Mouse (Mus musculus) stomach, embryonic 14.5 days (tissue): ENCODE data around the gene Tbc1d24. TPM values are rescaled to one million over a fixed set of nuclear protein-coding genes. Genes with fewer than 3 reads are reported as not detected.

ENCODE experiments used
- ATAC-seq: fragments of 200-750 bp; cut with Nextera tagmentation; 2 replicates; pipeline ENCODE4 v1.8.0; 2017; ENCODE audit warnings: low read depth, moderate TSS enrichment; ENCODE audit not compliant: insufficient number of reproducible peaks, insufficient read depth, low FRiP score
- H3K27ac ChIP-seq: fragments of 300-500 bp; sonication (generic); 2 replicates; pipeline ENCODE4 v1.5.1; 2014; ENCODE audit warnings: mild to moderate bottlenecking, low read length, moderate library complexity, mixed read lengths
- H3K27me3 ChIP-seq: fragments of 300-500 bp; sonication (generic); 2 replicates; pipeline ENCODE4 v1.6.1; 2014; ENCODE audit warnings: low read length, control low read depth, mixed read lengths; ENCODE audit not compliant: control insufficient read depth, insufficient read depth
- H3K36me3 ChIP-seq: fragments of 300-500 bp; sonication (generic); 2 replicates; pipeline ENCODE4 v1.6.1; 2014; ENCODE audit warnings: mild to moderate bottlenecking, control low read depth, low read length, moderate library complexity, mixed read lengths; ENCODE audit not compliant: control insufficient read depth, insufficient read depth
- H3K4me1 ChIP-seq: fragments of 300-500 bp; sonication (generic); 2 replicates; pipeline ENCODE4 v1.6.1; 2014; ENCODE audit warnings: low read length, control low read depth, mixed read lengths; ENCODE audit not compliant: control insufficient read depth, insufficient read depth
- H3K4me2 ChIP-seq: fragments of 300-500 bp; sonication (generic); replicated peaks from 2 replicates; pipeline ENCODE4 v1.6.1; 2014; ENCODE audit warnings: low read depth, low read length, control low read depth
- H3K4me3 ChIP-seq: fragments of 300-500 bp; sonication (generic); 2 replicates; pipeline ENCODE4 v1.5.1; 2014; ENCODE audit warnings: low read depth, low read length, control low read depth
- H3K9ac ChIP-seq: fragments of 300-500 bp; sonication (generic); replicated peaks from 2 replicates; pipeline ENCODE4 v1.6.1; 2014; ENCODE audit warnings: low read depth, mild to moderate bottlenecking, control low read depth, low read length, moderate library complexity, mixed read lengths
- H3K9me3 ChIP-seq: fragments of 300-500 bp; sonication (generic); 2 replicates; pipeline ENCODE4 v1.6.1; 2016; ENCODE audit warnings: low read depth, low read length, control low read depth; ENCODE audit not compliant: control insufficient read depth
- WGBS: fragments of 180-500 bp; shearing (Covaris S2); extraction: QIAGEN DNeasy Blood & Tissue Kit; methylation state at CpG from one replicate; pipeline ENCODE4 v1.1.7; 2014; 5-methylcytosine and 5-hydroxymethylcytosine counted together
- polyA plus RNA-seq: library from polyadenylated mRNA; unstranded; fragments of >200 nt; fragmentation: Nextera tagmentation; extraction: Ambion mirVana; gene quantifications from 2 replicates; pipeline ENCODE4 v1.2.1, GENCODE M21; 2014

Tbc1d24 gene
- polyA plus RNA-seq, 1 experiment from 2014 or later, result 6.3 TPM

GRCm38 (mm10) chr17:24216836-24217235 is 11.5 kb upstream of the Tbc1d24 start:
- Histone ChIP-seq H3K4me3 (no peak overlapping the region), H3K4me2 (no peak overlapping the region), H3K4me1 (peaks cover 12% of the 10 kb centered on the region), H3K9me3 (no peaks in the 10 kb centered on the region), H3K27ac (no peak overlapping the region), H3K27me3 (no peaks in the 10 kb centered on the region), H3K36me3 (peaks cover 16% of the 10 kb centered on the region; the same call in 1 of the 2 replicates), H3K9ac (no peak overlapping the region)
- WGBS, result 84% methylated on average over 4 of the region's 4 CpGs
- no peak for ATAC-seq

- Histone ChIP-seq H3K4me2 (no peak overlapping the region), H3K9me3 (no peaks in the 10 kb centered on the region), H3K4me3 (no peak overlapping the region), H3K27ac (peak overlapping the region; percentile 94), H3K4me1 (peaks cover 38% of the 10 kb centered on the region), H3K36me3 (peaks cover 16% of the 10 kb centered on the region; the same call in 1 of the 2 replicates), H3K27me3 (no peaks in the 10 kb centered on the region), H3K9ac (no peak overlapping the region)
- no peak for ATAC-seq
- WGBS, result 46% methylated on average over 6 of the region's 6 CpGs
These were observed 7.8 kb upstream of the Tbc1d24 start for GRCm38 (mm10) chr17:24213186-24213585.

GRCm38 (mm10) chr17:24212441-24213018 is 7.2 kb upstream of the Tbc1d24 start:
- Histone ChIP-seq H3K27me3 (no peaks in the 10 kb centered on the region), H3K9ac (peak overlapping the region; percentile 25; the same call in 1 of the 2 replicates), H3K4me1 (peaks cover 45% of the 10 kb centered on the region), H3K9me3 (no peaks in the 10 kb centered on the region), H3K4me2 (peak overlapping the region; percentile 95), H3K36me3 (peaks cover 13% of the 10 kb centered on the region; the same call in 1 of the 2 replicates), H3K27ac (peak overlapping the region; percentile 94; the same call in 1 of the 2 replicates), H3K4me3 (peak overlapping the region; percentile 41)
- WGBS, result 32% methylated on average over 5 of the region's 5 CpGs
- no peak for ATAC-seq

- ATAC-seq, result 0 out of 2 replicates have a peak, but pooled peaks have one; percentile 8
- H3K4me2 ChIP-seq, result peak overlapping the region; percentile 95
- WGBS, result 2% methylated on average over 37 of the region's 37 CpGs
- H3K4me1 ChIP-seq, result peaks cover 51% of the 10 kb centered on the region
- H3K9ac ChIP-seq, result peak overlapping the region; percentile 25
- H3K4me3 ChIP-seq, result peak overlapping the region; percentile 41
- peaks cover 12% of the 10 kb centered on the region; the same call in 1 of the 2 replicates for H3K36me3 ChIP-seq
- H3K27me3 ChIP-seq, result no peaks in the 10 kb centered on the region
- H3K27ac ChIP-seq, result peak overlapping the region; percentile 94
- H3K9me3 ChIP-seq, result no peaks in the 10 kb centered on the region
These were observed 6.5 kb upstream of the Tbc1d24 start for GRCm38 (mm10) chr17:24211631-24212440.

- H3K4me2 ChIP-seq, result no peak overlapping the region
- no peaks in the 10 kb centered on the region for H3K27me3 ChIP-seq
- H3K4me3 ChIP-seq, result no peak overlapping the region
- H3K27ac ChIP-seq, result peak overlapping the region; percentile 94
- H3K9me3 ChIP-seq, result no peaks in the 10 kb centered on the region
- H3K4me1 ChIP-seq, result peaks cover 61% of the 10 kb centered on the region
- 82% methylated on average over 3 of the region's 3 CpGs for WGBS
- no peak for ATAC-seq
- peaks cover 5% of the 10 kb centered on the region; the same call in 1 of the 2 replicates for H3K36me3 ChIP-seq
- no peak overlapping the region for H3K9ac ChIP-seq
These were observed 5.2 kb upstream of the Tbc1d24 start for GRCm38 (mm10) chr17:24210591-24210990.

DNA sequence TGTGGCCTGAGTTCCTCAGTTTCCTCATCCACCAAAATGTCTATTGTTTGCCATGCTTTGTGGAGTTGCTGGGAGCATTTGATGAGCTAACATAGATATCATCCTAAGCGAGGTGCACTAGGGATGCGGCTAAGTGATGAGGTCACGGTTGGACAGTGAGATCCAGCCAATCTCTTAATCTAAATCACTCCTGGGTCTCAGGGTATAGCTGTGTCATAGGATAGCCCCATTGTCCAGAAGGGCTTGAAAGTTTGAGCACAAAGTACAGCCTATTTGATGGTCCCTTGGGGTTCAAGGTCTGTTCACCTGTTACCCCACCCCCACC is 4.5 kb upstream of the Tbc1d24 start:
- H3K9me3 ChIP-seq, result no peaks in the 10 kb centered on the region
- no peak overlapping the region for H3K4me3 ChIP-seq
- peak overlapping the region; percentile 89; the same call in 1 of the 2 replicates for H3K4me2 ChIP-seq
- H3K36me3 ChIP-seq, result no peaks in the 10 kb centered on the region
- H3K4me1 ChIP-seq, result peaks cover 63% of the 10 kb centered on the region
- peak overlapping the region; percentile 94 for H3K27ac ChIP-seq
- WGBS, result 63% methylated on average over 3 of the region's 3 CpGs
- no peaks in the 10 kb centered on the region for H3K27me3 ChIP-seq
- no peak overlapping the region for H3K9ac ChIP-seq
- no peak for ATAC-seq

DNA sequence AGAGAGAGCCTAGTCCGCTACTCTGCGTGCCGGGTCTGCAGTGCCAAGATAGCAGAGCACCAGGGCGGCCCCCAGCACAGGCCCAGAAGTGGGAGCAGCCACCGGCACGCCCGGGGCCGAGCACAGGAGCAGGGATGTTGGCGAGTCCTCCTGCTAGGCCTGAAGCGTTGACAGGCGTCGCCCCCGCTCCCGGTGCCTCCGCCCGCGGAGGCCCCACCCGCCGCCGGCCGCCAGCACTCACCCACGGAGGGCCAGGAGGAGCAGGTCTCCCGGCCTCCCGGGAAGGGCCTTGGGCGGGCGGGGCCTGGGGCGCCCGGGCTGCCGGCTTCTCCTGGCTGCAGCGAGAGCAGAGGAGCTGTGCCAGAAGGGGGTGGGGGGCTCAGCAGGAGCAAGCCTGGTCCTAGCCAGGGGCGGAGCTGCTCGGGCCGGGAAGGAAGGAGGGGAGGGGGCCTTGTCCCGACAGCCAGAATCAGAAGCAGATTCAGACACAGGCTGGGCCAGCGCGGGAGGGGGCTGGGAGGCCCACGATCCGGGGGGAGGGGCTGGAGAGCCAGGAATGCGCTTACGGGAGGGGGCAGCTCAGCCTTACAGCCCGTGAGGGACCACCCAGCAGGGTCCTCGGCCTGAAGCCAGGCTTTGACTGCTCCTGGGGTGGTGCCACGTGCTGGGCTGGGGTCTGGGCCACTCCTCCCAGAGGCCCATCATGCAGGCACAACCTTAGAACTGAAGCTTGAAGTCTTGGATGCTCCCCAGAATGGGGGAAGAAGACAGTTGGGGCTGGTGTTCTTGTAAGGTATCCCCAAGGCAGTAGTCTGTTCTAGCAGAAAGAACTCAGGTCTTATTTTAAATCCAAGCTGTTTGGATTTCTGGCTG is 3.9 kb upstream of the Tbc1d24 start, which contains the start of gene Ntn3:
Ntn3 (minus strand) TSS at position 489 of the 873 bp plus-strand sequence.
- Histone ChIP-seq H3K4me2 (peak within 1 kb of the TSS; percentile 89), H3K9me3 (no peaks in the 10 kb centered on the region), H3K36me3 (no peaks in the 10 kb centered on the region), H3K4me3 (peak within 1 kb of the TSS; percentile 59), H3K9ac (peak within 1 kb of the TSS; percentile 73), H3K27ac (peak within 1 kb of the TSS; percentile 94), H3K27me3 (no peaks in the 10 kb centered on the region), H3K4me1 (peaks cover 67% of the 10 kb centered on the region)
- peak; percentile 67 for ATAC-seq
- 1% methylated on average over 36 of the region's 43 CpGs for WGBS

- no peak for ATAC-seq
- Histone ChIP-seq H3K4me2 (peak overlapping the region; percentile 89), H3K4me1 (peaks cover 67% of the 10 kb centered on the region), H3K27me3 (no peaks in the 10 kb centered on the region), H3K9me3 (no peaks in the 10 kb centered on the region), H3K36me3 (no peaks in the 10 kb centered on the region), H3K27ac (peak overlapping the region; percentile 94), H3K9ac (peak overlapping the region; percentile 73), H3K4me3 (peak overlapping the region; percentile 59)
- 2% methylated on average over 29 of the region's 29 CpGs for whole genome bisulfite sequencing
These were observed 3.3 kb upstream of the Tbc1d24 start for GRCm38 (mm10) chr17:24208641-24209042.
